Mouse (Mus musculus) retina, postnatal 7 days (tissue): Measurements from ENCODE around the gene Gngt2.

Experiments used
- DNase-seq: peaks from one replicate; pipeline ENCODE4 v3.0.0-alpha.2; 2012; ENCODE audit warnings: low read depth, low spot score

Gngt2 gene

GRCm38 (mm10) chr11:95826317-95827167 lies 10.5 kb upstream of the Gngt2 start:
- no peak for DNase-seq

GRCm38 (mm10) chr11:95827168-95827447 lies 9.9 kb upstream of the Gngt2 start:
- DNase-seq: no peak

GRCm38 (mm10) chr11:95827464-95828085 lies 9.4 kb upstream of the Gngt2 start:
- peak; percentile 69 for DNase-seq

GRCm38 (mm10) chr11:95828181-95828964 lies 8.6 kb upstream of the Gngt2 start:
- no peak for DNase-seq

- DNase-seq: no peak
Observed at GRCm38 (mm10) chr11:95829526-95830050, 7.4 kb upstream of the Gngt2 start.

GRCm38 (mm10) chr11:95830411-95831275 lies 6.4 kb upstream of the Gngt2 start:
- DNase-seq: no peak

GRCm38 (mm10) chr11:95831276-95831619 lies 5.8 kb upstream of the Gngt2 start:
- no peak for DNase-seq

- no peak for DNase-seq
Observed at GRCm38 (mm10) chr11:95831641-95832040, 5.4 kb upstream of the Gngt2 start.

- DNase-seq: no peak
Observed at GRCm38 (mm10) chr11:95832129-95833005, 4.6 kb upstream of the Gngt2 start.

GRCm38 (mm10) chr11:95833006-95833570 lies 3.9 kb upstream of the Gngt2 start:
- no peak for DNase-seq

- no peak for DNase-seq
Observed at GRCm38 (mm10) chr11:95833631-95834142, 3.3 kb upstream of the Gngt2 start.

- no peak for DNase-seq
Observed at GRCm38 (mm10) chr11:95834143-95834667, 2.8 kb upstream of the Gngt2 start.

- DNase-seq: no peak
Observed at GRCm38 (mm10) chr11:95834742-95835710, 2.0 kb upstream of the Gngt2 start.

GRCm38 (mm10) chr11:95835832-95836231 lies 1.2 kb upstream of the Gngt2 start:
- no peak for DNase-seq

GRCm38 (mm10) chr11:95836433-95836832 lies 583 bp upstream of the Gngt2 start:
- no peak for DNase-seq

GRCm38 (mm10) chr11:95838598-95838997 lies 1.6 kb downstream of the Gngt2 start:
- DNase-seq: no peak

GRCm38 (mm10) chr11:95838999-95839868 lies 2.2 kb downstream of the Gngt2 start:
- no peak for DNase-seq
